Mouse (Mus musculus) adrenal gland, postnatal 36 days (tissue): ENCODE data around the gene Tbc1d25. TPM values are rescaled to one million over a fixed set of nuclear protein-coding genes. Genes with fewer than 3 reads are reported as not detected.

Experiments
- DNase-seq, 2 experiments: peaks; one replicate each; pipeline ENCODE4 v3.0.0; 2021; ENCODE audit warnings: mixed read lengths in 1 of 2
- total RNA-seq, 2 experiments: library from RNA; stranded (reverse); gene quantifications; 2 replicates each; pipeline ENCODE4 v1.2.3; 2021

Tbc1d25 gene
- total RNA-seq, 2 experiments from 2014 or later, result 7.7 to 8.0 TPM

GRCm38 (mm10) chrX:8179646-8180045 lies 3.7 kb upstream of the Tbc1d25 start:
- no peak for DNase-seq

GRCm38 (mm10) chrX:8178871-8179270 lies 2.9 kb upstream of the Tbc1d25 start:
- DNase-seq, result no peak

GRCm38 (mm10) chrX:8175169-8175503 lies 845 bp downstream of the Tbc1d25 start:
- DNase-seq, result no peak

GRCm38 (mm10) chrX:8167716-8168647 lies 8.0 kb downstream of the Tbc1d25 start:
- DNase-seq, result no peak

- no peak for DNase-seq
Observed at GRCm38 (mm10) chrX:8164471-8164870, 11.5 kb downstream of the Tbc1d25 start.

GRCm38 (mm10) chrX:8163076-8163475 lies 12.9 kb downstream of the Tbc1d25 start:
- no peak for DNase-seq

GRCm38 (mm10) chrX:8145153-8145991 lies 30.6 kb downstream of the Tbc1d25 start, which contains the start of gene Rbm3:
Rbm3 (minus strand) TSS chrX:8145880.
- peak; percentile 87 to 89 for DNase-seq

GRCm38 (mm10) chrX:8143750-8144149 lies 32.2 kb downstream of the Tbc1d25 start:
- DNase-seq, result no peak

GRCm38 (mm10) chrX:8142948-8143347 lies 33.0 kb downstream of the Tbc1d25 start:
- DNase-seq, result no peak

GRCm38 (mm10) chrX:8141058-8141457 lies 34.9 kb downstream of the Tbc1d25 start:
- DNase-seq, result no peak

- DNase-seq, result no peak
Observed at GRCm38 (mm10) chrX:8140446-8140845, 35.5 kb downstream of the Tbc1d25 start.

GRCm38 (mm10) chrX:8139480-8139879 lies 36.5 kb downstream of the Tbc1d25 start:
- no peak for DNase-seq

GRCm38 (mm10) chrX:8135886-8136285 lies 40.1 kb downstream of the Tbc1d25 start:
- DNase-seq, result no peak

- peak; percentile 91 to 92 for DNase-seq
Observed at GRCm38 (mm10) chrX:8132017-8132976, 43.7 kb downstream of the Tbc1d25 start, which contains the start of gene Wdr13. Wdr13 (minus strand) TSS chrX:8132892.

- no peak for DNase-seq
Observed at GRCm38 (mm10) chrX:8131393-8131792, 44.6 kb downstream of the Tbc1d25 start.

GRCm38 (mm10) chrX:8125235-8125634 lies 50.7 kb downstream of the Tbc1d25 start:
- DNase-seq, result no peak

GRCm38 (mm10) chrX:8123821-8124470 lies 52.0 kb downstream of the Tbc1d25 start:
- no peak for DNase-seq

GRCm38 (mm10) chrX:8117264-8117663 lies 58.7 kb downstream of the Tbc1d25 start:
- DNase-seq, result no peak

- DNase-seq, result no peak
Observed at GRCm38 (mm10) chrX:8115275-8115674, 60.7 kb downstream of the Tbc1d25 start.

- DNase-seq, result no peak
Observed at GRCm38 (mm10) chrX:8105019-8105418, 71.0 kb downstream of the Tbc1d25 start.
